Mouse (Mus musculus): ENCODE measurements around the gene Col4a3bp.
A peak's percentile ranks its signal among the peaks of the same experiment; 100 is the strongest.
"Not testable (repeated sequence)": the region's sequence is repeated elsewhere in the genome, so short reads cannot be mapped to it uniquely, and the experiment has no call there.

The Col4a3bp gene

DNA sequence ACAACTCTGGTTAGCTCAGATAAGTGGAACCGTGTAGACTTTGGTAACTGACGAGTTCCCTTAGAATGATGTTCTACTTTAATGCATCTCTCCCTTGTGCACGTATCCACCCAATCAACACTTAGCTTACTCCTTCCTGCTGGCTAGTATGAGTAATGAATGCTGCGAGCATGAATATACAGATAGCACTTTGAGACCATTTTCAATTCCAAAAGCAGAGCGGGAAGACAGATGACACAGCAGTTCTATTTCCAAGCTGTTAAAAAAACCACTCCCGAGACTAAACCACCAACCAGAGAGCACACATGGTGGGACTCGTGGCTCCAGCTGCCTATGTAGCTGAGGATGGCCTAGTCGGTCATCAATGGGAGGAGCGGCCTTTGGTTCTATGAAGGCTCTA lies 110.6 kb downstream of the Col4a3bp start:
- DNase-seq (ENCODE audit: low spot score): no peak

GRCm38 (mm10) chr13:96656673-96657072 lies 114.3 kb downstream of the Col4a3bp start:
- no peak for DNase-seq (ENCODE audit: low spot score)

DNA sequence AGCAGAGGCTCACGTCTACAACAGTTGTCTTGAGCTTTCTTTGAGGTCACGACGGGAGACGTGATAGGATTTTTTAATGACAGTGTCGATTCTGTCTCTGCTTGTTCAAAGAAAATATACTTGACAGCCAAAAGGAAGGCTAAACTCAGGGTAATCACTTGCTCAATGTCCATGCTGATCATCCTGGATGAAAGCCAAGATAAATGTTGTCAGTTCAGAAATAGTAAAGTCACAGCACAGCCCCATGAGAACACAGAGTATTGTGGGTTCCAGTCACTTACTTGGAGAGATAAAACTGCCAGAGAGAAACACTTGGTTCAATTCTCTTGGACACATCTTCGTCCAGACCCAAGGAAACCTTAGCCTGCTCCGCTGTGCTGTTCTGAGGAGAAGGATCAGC lies 116.5 kb downstream of the Col4a3bp start:
- peak; percentile 59 for DNase-seq (ENCODE audit: low spot score)

GRCm38 (mm10) chr13:96660095-96660860 lies 117.9 kb downstream of the Col4a3bp start:
- no peak for DNase-seq (ENCODE audit: low spot score)

DNA sequence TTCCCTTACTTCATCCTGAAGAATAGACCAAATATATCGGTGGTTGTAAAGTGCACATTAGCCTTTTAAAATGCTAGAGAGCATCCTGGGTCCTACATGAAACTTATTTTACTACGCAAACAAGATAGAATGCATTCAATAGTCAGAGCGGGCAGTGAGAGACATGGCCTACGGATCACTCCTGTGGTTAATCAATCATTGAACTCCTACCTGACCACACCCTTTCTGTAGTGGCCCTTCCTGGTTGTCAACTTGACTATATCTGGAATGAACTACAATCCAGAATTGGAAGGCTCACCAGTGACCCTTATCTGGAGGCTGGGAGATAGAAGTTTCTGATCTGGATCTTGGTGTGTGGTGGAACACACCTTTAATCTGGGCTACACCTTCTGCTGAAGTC lies 120.7 kb downstream of the Col4a3bp start:
- not testable (repeated sequence) for DNase-seq (ENCODE audit: low spot score)

DNA sequence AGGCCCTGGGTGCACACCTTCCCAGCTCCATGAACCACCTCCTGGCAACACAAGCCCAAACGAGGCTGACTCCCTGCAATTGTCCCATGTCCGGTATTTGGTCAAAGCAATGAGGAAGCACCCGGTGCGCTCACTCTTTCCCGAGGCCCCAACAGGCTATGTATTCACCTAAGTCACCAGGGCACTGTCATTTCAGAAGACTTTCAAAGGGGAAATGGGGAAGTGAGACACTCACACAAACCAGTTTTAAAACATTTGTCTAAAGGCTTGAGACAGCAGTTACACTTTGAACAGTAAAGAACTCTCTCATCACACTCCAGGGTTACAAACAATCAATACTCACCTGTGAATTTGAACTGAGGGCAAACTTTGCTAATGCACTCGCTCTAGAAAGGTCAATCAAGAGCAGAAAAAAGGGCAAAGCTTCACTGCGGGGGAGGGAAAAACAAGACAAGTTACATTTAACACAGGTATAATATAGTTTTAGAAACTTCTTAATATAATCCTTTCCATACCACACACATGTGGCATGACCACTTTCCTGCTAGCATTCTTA lies 122.1 kb downstream of the Col4a3bp start:
- no peak for DNase-seq (ENCODE audit: low spot score)

DNA sequence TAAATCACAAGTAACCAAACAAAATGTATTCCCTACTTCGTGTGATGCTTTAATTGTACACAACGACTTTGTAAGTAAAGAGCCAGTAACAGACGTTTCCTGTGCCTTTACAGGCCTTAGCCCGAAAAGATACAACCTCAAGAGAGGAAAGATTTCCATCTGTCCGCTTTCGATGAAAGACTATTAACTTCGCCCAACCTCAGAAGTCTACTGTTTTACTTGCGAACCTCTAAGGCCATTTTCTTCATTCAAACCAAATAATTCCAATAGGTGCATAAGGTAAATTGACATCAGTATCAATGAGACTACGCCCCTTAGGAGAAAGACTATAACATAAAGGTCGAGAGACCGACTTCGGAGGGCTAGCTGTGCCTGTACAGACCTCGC lies 127.6 kb downstream of the Col4a3bp start:
- no peak for DNase-seq (ENCODE audit: low spot score)

GRCm38 (mm10) chr13:96670406-96671077 lies 128.1 kb downstream of the Col4a3bp start, which contains the start of gene Hmgcr:
Gene Hmgcr (minus strand): TSS chr13:96670936.
- DNase-seq (ENCODE audit: low spot score): peak; percentile 95

- no peak for DNase-seq (ENCODE audit: low spot score)
Measured at GRCm38 (mm10) chr13:96671078-96671905, 128.9 kb downstream of the Col4a3bp start.

- DNase-seq (ENCODE audit: low spot score): no peak
Measured at GRCm38 (mm10) chr13:96671906-96672234, 129.5 kb downstream of the Col4a3bp start.

GRCm38 (mm10) chr13:96672276-96672675 lies 129.9 kb downstream of the Col4a3bp start:
- no peak for DNase-seq (ENCODE audit: low spot score)

DNA sequence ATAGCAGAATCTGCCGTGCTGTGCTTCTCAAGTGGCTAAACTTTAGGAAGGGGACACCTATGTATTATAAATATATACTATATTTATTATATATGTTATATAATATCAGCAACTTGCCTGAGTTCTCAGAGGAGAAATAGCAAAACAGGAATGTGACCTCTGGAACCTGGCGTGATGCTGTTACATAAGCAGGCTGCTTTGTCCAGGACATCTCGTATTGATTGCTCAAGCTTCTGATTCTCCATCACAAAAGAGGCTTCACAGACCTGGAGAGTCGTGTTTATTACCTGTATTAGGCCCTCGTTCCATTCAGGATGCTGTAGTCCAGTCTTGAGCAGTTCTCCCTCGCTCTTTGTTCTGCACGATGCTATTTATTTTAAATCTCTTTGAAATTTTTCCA lies 131.4 kb downstream of the Col4a3bp start:
- DNase-seq (ENCODE audit: low spot score): no peak

DNA sequence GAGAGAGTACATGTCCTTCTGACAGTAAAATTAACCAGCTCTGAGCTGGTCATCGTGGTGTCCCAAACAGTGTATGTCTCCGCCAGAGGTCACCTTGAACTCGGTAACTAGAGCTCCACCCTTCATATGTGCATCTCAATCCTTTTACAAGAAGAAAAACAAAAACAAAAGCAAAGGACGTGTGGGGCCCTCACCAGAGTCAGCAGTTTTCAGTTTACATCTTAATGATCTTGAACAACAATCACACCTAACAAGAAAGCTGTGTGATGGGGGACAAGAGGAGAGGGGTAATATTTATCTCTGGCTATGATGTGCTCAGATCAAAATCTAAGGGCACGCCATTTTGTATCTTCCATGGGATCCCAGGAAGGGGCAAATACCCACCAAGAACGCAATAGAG lies 133.3 kb downstream of the Col4a3bp start:
- DNase-seq (ENCODE audit: low spot score): no peak

GRCm38 (mm10) chr13:96677071-96677470 lies 134.7 kb downstream of the Col4a3bp start:
- no peak for DNase-seq (ENCODE audit: low spot score)

DNA sequence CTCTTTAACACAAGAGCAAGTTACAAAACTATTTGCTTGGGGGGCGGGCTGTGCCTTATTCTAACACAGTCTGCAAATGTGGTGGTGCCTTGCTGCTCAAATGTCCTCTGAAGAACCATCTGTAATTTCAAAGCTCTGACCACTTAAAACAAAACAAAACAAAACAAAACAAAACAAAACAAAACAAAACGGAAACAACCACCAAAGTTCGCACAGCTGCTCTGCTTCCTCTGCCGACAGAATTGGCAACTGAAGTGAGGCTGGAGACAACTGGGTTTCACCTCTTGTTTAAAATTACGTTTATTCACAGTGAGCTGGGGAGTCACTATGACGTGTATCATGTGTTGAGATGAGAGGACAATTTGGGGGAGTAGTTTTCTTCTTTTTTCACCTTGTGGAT lies 136.2 kb downstream of the Col4a3bp start:
- no peak for DNase-seq (ENCODE audit: low spot score)

DNA sequence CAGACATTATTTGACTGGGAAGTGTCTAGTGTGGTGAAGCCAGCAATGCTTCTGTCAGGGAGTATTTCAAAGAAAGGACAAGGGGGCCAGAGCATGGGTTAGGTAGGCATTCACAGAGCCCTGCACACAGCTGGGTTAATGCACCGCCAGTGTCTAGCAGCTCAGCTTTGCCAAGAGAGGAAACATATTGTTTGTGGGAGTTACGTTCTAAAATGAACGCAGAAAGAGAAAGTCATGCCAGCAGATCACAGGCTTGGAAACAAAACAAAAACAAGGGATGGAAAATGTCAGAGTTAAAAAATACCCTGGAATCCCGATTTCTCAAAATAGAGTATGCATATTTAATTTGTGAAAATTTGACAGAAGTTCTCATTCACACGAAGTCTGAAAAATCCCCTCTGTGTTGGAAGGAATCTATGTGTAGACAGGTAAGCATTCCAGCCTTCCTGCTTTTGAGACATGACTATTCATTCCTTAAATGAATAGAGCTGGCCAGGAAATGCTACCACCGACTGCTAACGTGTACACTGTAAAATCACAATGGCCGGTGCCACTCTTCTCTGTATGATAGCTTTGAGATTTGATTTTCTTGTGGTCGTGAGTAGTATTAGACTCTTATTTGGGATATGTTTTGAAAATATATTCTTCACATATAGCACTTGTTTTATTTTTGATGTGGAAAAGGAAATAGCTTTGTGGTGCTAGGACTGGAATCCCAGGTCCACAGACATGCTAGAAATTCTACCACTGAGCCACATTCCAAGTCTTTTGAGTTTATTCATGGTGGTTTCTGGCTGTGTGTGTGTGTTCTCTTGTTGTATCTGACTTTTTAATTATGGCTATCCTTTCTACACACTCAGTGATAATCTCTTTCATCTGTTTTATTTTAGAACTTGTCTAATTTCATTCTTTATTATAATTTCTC lies 138.0 kb downstream of the Col4a3bp start:
- no peak for DNase-seq (ENCODE audit: low spot score)

DNA sequence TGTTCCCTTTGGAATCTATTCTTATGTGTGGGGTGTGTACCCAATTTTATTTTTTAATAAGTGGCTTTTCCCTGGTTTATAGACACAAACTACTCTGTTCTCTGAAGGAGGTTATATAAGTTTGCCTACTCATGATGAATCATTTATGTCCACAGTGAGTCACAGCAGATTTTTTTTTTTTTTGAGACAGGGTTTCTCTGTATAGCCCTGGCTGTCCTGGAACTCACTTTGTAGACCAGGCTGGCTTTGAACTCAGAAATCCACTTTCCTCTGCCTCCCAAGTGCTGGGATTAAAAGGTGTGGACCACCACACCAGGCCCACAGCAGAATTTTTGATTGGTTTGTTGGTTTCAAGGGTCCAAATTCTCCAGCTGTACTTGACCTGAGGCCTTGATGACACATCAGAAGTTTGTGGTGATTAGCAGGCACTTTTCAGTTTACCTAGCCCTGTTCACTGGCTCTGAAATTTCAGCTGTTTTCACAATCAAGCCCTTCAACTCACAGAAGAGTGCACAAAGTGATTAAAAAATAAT lies 138.7 kb downstream of the Col4a3bp start:
- DNase-seq (ENCODE audit: low spot score): no peak

- DNase-seq (ENCODE audit: low spot score): no peak
Measured at GRCm38 (mm10) chr13:96684779-96685178, 142.4 kb downstream of the Col4a3bp start.

DNA sequence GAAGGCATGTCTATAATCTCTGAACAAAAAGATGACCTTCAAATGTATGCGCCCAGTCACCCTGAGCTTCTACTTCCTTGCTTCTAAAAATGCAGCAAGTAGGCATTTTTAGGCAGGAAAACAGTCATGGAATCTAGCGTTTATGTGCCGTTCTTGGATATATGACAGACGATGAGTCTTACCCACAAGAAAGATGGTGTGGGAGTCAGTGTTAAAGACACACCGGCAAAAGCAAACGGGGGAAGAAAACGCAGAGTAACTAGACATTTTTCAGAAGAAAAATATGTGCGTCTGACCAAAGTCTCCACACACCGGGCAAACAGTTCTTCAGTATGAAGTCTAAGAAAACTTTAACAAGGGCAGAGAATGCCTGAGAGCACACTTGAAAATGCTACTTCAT lies 144.8 kb downstream of the Col4a3bp start:
- no peak for DNase-seq (ENCODE audit: low spot score)
